Mouse (Mus musculus) activated CD4-positive, CD25-positive, alpha-beta regulatory T cell, adult 4 months (primary cell): ENCODE measurements at regions not wholly inside any gene's neighbourhood (a gene's known extent, or its start where the extent isn't known, plus 50 kb on each side); places are given as distances from the start of the nearest gene placed in this dataset.

Experiments
- ATAC-seq: one replicate; pipeline ENCODE4 v1.8.0; 2017

GRCm38 (mm10) chr15:68626976-68627375, 2126.3 kb upstream of the Lrrc6 start:
- ATAC-seq: no peak

- ATAC-seq: no peak
Measured at GRCm38 (mm10) chr15:68624831-68625230, 2124.1 kb upstream of the Lrrc6 start.

- ATAC-seq: no peak
Measured at GRCm38 (mm10) chr15:68620417-68621214, 2119.9 kb upstream of the Lrrc6 start.

- no peak for ATAC-seq
Measured at GRCm38 (mm10) chr15:68606110-68606791, 2105.5 kb upstream of the Lrrc6 start.

GRCm38 (mm10) chr15:68605478-68605877, 2104.8 kb upstream of the Lrrc6 start:
- no peak for ATAC-seq

GRCm38 (mm10) chr15:68582177-68582576, 2081.5 kb upstream of the Lrrc6 start:
- no peak for ATAC-seq

GRCm38 (mm10) chr15:68579486-68579885, 2078.8 kb upstream of the Lrrc6 start:
- no peak for ATAC-seq

- no peak for ATAC-seq
Measured at GRCm38 (mm10) chr15:68560654-68561053, 2059.9 kb upstream of the Lrrc6 start.

- ATAC-seq: no peak
Measured at GRCm38 (mm10) chr15:68556133-68556532, 2055.4 kb upstream of the Lrrc6 start.

GRCm38 (mm10) chr15:68536055-68536325, 2035.3 kb upstream of the Lrrc6 start:
- no peak for ATAC-seq

- ATAC-seq: no peak
Measured at GRCm38 (mm10) chr15:68535297-68536054, 2034.8 kb upstream of the Lrrc6 start.

GRCm38 (mm10) chr15:68520759-68521158, 2020.0 kb upstream of the Lrrc6 start:
- ATAC-seq: no peak

- ATAC-seq: no peak
Measured at GRCm38 (mm10) chr15:68512431-68512830, 2011.7 kb upstream of the Lrrc6 start.

GRCm38 (mm10) chr15:68508190-68508589, 2007.5 kb upstream of the Lrrc6 start:
- no peak for ATAC-seq

- no peak for ATAC-seq
Measured at GRCm38 (mm10) chr15:68506093-68506492, 2005.4 kb upstream of the Lrrc6 start.

GRCm38 (mm10) chr15:68496438-68496837, 1995.7 kb upstream of the Lrrc6 start:
- ATAC-seq: no peak

GRCm38 (mm10) chr15:68484789-68485188, 1984.1 kb upstream of the Lrrc6 start:
- ATAC-seq: no peak

GRCm38 (mm10) chr15:68477745-68478144, 1977.0 kb upstream of the Lrrc6 start:
- no peak for ATAC-seq

GRCm38 (mm10) chr15:68471928-68472327, 1971.2 kb upstream of the Lrrc6 start:
- no peak for ATAC-seq

- no peak for ATAC-seq
Measured at GRCm38 (mm10) chr15:68462851-68463250, 1962.1 kb upstream of the Lrrc6 start.

- no peak for ATAC-seq
Measured at GRCm38 (mm10) chr15:68457239-68457638, 1956.5 kb upstream of the Lrrc6 start.

- ATAC-seq: no peak
Measured at GRCm38 (mm10) chr15:68451971-68452370, 1951.3 kb upstream of the Lrrc6 start.

GRCm38 (mm10) chr15:68445341-68445740, 1944.6 kb upstream of the Lrrc6 start:
- no peak for ATAC-seq

GRCm38 (mm10) chr15:68440636-68441035, 1939.9 kb upstream of the Lrrc6 start:
- ATAC-seq: no peak
